Mouse (Mus musculus) thymus, adult 2 months (tissue): Measurements from ENCODE around the gene Smarcb1.
"Not testable (repeated sequence)": the region's sequence is repeated elsewhere in the genome, so short reads cannot be mapped to it uniquely, and the experiment has no call there.

Source experiments
- CTCF ChIP-seq: fragments of 200-500 bp; IDR thresholded peaks from 2 replicates; pipeline ENCODE4 v1.5.1; 2012; ENCODE audit warnings: mild to moderate bottlenecking, control low read depth, low read length, moderate library complexity, borderline replicate concordance; ENCODE audit not compliant: control insufficient read depth, poor library complexity, insufficient read depth; ENCODE audit errors: extremely low read depth
- POLR2A ChIP-seq: fragments of 200-500 bp; IDR thresholded peaks from 2 replicates; pipeline ENCODE4 v1.6.1; 2012; ENCODE audit warnings: mild to moderate bottlenecking, low read length, control low read depth, moderate library complexity; ENCODE audit not compliant: control insufficient read depth, poor library complexity, insufficient read depth; ENCODE audit errors: extremely low read depth

- TF ChIP-seq POLR2A, CTCF: not testable (repeated sequence)
Measured at GRCm38 (mm10) chr10:75887504-75887903, 33.9 kb downstream of the Smarcb1 start.
